9 mouse cellular contexts compared by ENCODE assay signal in the genomic region with DNA sequence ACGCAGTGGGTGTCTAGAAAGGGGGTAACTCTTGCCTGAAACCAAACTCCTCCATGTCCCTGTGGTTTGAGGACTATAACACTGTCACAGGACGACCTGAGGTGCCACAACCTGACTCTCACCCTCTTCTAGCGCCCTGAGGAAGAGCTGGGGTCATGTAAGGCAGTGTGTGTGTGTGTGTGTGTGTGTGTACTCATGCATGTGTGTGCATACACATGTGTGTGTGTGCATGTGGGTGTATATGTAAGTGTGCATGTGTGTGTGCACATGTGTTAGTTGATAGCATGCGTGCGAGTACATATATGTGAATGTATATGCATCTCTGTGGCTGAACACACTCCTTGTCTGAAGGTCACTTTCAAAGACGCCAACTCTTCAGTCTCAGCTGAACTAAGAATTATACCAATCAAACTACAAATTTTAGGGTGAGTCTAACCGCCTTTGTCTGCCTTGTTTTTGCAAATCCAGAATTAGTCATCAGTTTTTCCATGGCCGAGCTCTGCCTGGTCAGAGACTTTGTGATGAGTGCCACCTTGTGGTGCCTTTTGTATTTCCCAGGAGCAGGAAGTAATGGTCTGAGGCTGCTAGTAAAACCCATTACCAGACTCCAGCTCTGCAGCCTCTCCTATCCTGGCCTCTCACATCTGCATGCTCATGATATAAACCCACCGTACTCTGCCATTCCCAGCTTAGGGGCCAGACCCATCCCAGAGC. TPM values are rescaled to one million over a fixed set of nuclear protein-coding genes. Genes with fewer than 3 reads are reported as not detected.
A peak's percentile ranks its signal among the peaks of the same experiment; 100 is the strongest.
DNase-seq lines count a peak whose midpoint lies in the region; ATAC-seq lines count a peak whose summit lies in the region.
"Had no signal": no experiment of that assay in that cellular context is flagged by ENCODE, and none has a peak within 500 bp of the region (broad histone marks: within the 10 kb centered on the region; RNA-seq: fewer than 3 reads in every experiment).

No protein-coding gene starts in this region.

- H3K9ac ChIP-seq in hindbrain, embryonic 14.5 days = no peak overlapping the region
- H3K9ac ChIP-seq: lung, embryonic 15.5 days had no signal

- no peak overlapping the region for H3K4me2 ChIP-seq in hindbrain, embryonic 14.5 days (replicated peaks)
- H3K4me2 ChIP-seq: lung, embryonic 15.5 days had no signal

- peak; percentile 16 for DNase-seq in T-cell, adult 2 months (ENCODE audit: low spot score)
- peak; percentile 59 for DNase-seq in cerebellum, adult 9-10 months
- peak; percentile 53 to 84 for DNase-seq in frontal cortex, postnatal 14 days (ENCODE audit: low spot score in 2 of 2)
- DNase-seq in hindbrain, embryonic 14.5 days (ENCODE audit: low spot score) = peak; percentile 86
- peak; percentile 74 to 96 for DNase-seq in layer of hippocampus, postnatal 25 days (ENCODE audit: extremely low spot score in 1 of 2, low spot score in 1 of 2)
- peak; percentile 71 to 75 for DNase-seq in right cerebral cortex, postnatal 36 days (ENCODE audit: low spot score in 2 of 2)
- DNase-seq in urinary bladder, postnatal 4 days (ENCODE audit: low spot score in 2 of 2) = peak; percentile 71 to 83

- no peak overlapping the region for H3K27ac ChIP-seq in hindbrain, embryonic 14.5 days
- H3K27ac ChIP-seq: lung, embryonic 15.5 days had no signal

- WGBS in hindbrain, embryonic 14.5 days = 59% methylated on average over 9 of the region's 9 CpGs

- H3K36me3 ChIP-seq in hindbrain, embryonic 14.5 days (replicated peaks; ENCODE audit: control insufficient read depth, insufficient read depth) = no peaks in the 10 kb centered on the region
- H3K36me3 ChIP-seq: lung, embryonic 15.5 days had no signal

- no peaks in the 10 kb centered on the region; the same call in 1 of the 2 replicates for H3K27me3 ChIP-seq in hindbrain, embryonic 14.5 days (ENCODE audit: control insufficient read depth, insufficient read depth, low read length)

- no peaks in the 10 kb centered on the region for H3K4me1 ChIP-seq in hindbrain, embryonic 14.5 days (replicated peaks; ENCODE audit: control insufficient read depth, insufficient read depth, low read length)
- H3K4me1 ChIP-seq: lung, embryonic 15.5 days had no signal

- no peak overlapping the region for H3K4me3 ChIP-seq in hindbrain, embryonic 14.5 days (replicated peaks; ENCODE audit: low read length)
- H3K4me3 ChIP-seq: lung, embryonic 15.5 days had no signal

- peak; percentile 68 for ATAC-seq in hindbrain, embryonic 14.5 days (ENCODE audit: low FRiP score)
- peak; percentile 51; the same call in 1 of the 2 replicates for ATAC-seq in megakaryocyte, adult 5-6 weeks (ENCODE audit: poor library complexity, severe bottlenecking)

- no peaks in the 10 kb centered on the region for H3K9me3 ChIP-seq in hindbrain, embryonic 14.5 days (ENCODE audit: control insufficient read depth, low read length)
- H3K9me3 ChIP-seq: lung, embryonic 15.5 days had no signal

RNA-seq across cellular contexts. Expression of a gene that starts 14.6 kb away (rescaled TPM):
- polyA plus RNA-seq in hindbrain, embryonic 14.5 days (2014; fragmentation: Nextera tagmentation; extraction: Ambion mirVana) = 177 and 179 TPM in 2 replicates
- 100 to 1,000 TPM; 105 to 112 TPM for total RNA-seq in layer of hippocampus, postnatal 25 days (2021)
- 38.8 and 42.6 TPM in 2 replicates for total RNA-seq in megakaryocyte, adult 5-6 weeks (2015)
- total RNA-seq in megakaryocyte, adult 5-6 weeks (2017) = 61.2 and 64.4 TPM in 2 replicates

Comparison
In these comparisons a context has a peak if more than half of its experiments do, and no peak if none do; other contexts are left out.
1. DNase-seq: peak in every context shown above with its lines; median percentile 86 in hindbrain, embryonic 14.5 days; 85 in layer of hippocampus, postnatal 25 days; 77 in urinary bladder, postnatal 4 days; 73 in right cerebral cortex, postnatal 36 days; 68 in frontal cortex, postnatal 14 days; 59 in cerebellum, adult 9-10 months; 16 in T-cell, adult 2 months.